Comparison of ENCODE assay signal across 14 mouse cellular contexts in the genomic region with DNA sequence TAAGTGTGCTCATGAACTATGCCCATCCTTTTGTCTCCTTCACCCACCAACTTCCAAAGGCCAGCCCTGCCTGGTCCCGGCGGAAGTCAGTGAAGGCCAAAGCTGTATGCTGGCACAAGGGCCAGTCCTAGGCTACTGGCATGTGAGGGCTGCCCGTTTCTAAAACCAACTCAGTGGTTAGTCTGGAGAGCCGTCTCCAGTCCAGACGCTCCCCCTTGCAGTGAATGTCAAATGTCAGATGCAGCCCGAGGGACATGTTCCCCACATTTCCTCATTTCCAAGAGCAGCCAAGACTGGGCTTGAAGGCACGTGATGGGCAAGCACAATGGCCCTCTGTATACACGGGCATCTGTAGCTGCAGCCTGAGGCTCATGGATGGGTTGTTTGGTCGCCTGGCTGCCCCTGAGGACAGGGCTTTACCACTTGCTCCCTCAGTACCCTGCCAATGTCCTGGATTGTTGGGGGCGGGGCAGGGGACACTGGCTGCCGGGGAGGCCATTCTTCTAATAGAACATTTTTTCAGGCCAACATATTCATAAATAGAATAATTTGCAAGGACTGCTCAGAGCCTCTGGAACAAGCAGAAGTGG. TPM values are rescaled to one million over a fixed set of nuclear protein-coding genes. Genes with fewer than 3 reads are reported as not detected.
DNase-seq lines count a peak whose midpoint lies in the region; ATAC-seq and TF ChIP-seq lines count a peak whose summit lies in the region.
"Had no signal": no experiment of that assay in that cellular context is flagged by ENCODE, and none has a peak within 500 bp of the region (broad histone marks: within the 10 kb centered on the region; RNA-seq: fewer than 3 reads in every experiment).

No protein-coding gene starts in this region.

- no peaks in the 10 kb centered on the region for H3K36me3 ChIP-seq in heart, embryonic 10.5 days
- no peaks in the 10 kb centered on the region for H3K36me3 ChIP-seq in heart, embryonic 12.5 days
- H3K36me3 ChIP-seq in lung, embryonic 14.5 days (ENCODE audit: insufficient read depth) = no peaks in the 10 kb centered on the region
- no peaks in the 10 kb centered on the region for H3K36me3 ChIP-seq in embryonic facial prominence, embryonic 15.5 days
- H3K36me3 ChIP-seq: forebrain, embryonic 12.5 days; liver, embryonic 15.5 days had no signal

- H3K27me3 ChIP-seq in heart, embryonic 10.5 days (ENCODE audit: insufficient read depth, poor library complexity, severe bottlenecking) = no peaks in the 10 kb centered on the region; the same call in 1 of the 2 replicates
- no peaks in the 10 kb centered on the region for H3K27me3 ChIP-seq in heart, embryonic 12.5 days (replicated peaks)
- H3K27me3 ChIP-seq in lung, embryonic 14.5 days (ENCODE audit: insufficient read depth, low read length) = no peaks in the 10 kb centered on the region
- H3K27me3 ChIP-seq in embryonic facial prominence, embryonic 15.5 days = no peaks in the 10 kb centered on the region
- H3K27me3 ChIP-seq: forebrain, embryonic 12.5 days had no signal

- no peak overlapping the region for H3K4me2 ChIP-seq in heart, embryonic 12.5 days
- H3K4me2 ChIP-seq in lung, embryonic 14.5 days = no peak overlapping the region
- H3K4me2 ChIP-seq in embryonic facial prominence, embryonic 15.5 days (replicated peaks) = no peak overlapping the region
- H3K4me2 ChIP-seq: forebrain, embryonic 12.5 days; liver, embryonic 15.5 days had no signal

- ATAC-seq in heart, embryonic 12.5 days (ENCODE audit: insufficient number of reproducible peaks, low FRiP score) = no peak
- no peak for ATAC-seq in lung, embryonic 14.5 days (ENCODE audit: insufficient read depth)
- no peak for ATAC-seq in embryonic facial prominence, embryonic 15.5 days (ENCODE audit: insufficient number of reproducible peaks, low FRiP score, low TSS enrichment, low read depth)
- ATAC-seq: midbrain, embryonic 16.5 days had no signal

- no peaks in the 10 kb centered on the region for H3K9me3 ChIP-seq in heart, embryonic 10.5 days
- H3K9me3 ChIP-seq in heart, embryonic 12.5 days (replicated peaks) = 0 out of 2 replicates have a peak, but pooled peaks cover 6% of the 10 kb centered on the region
- H3K9me3 ChIP-seq in lung, embryonic 14.5 days (ENCODE audit: low read depth, low read length) = no peaks in the 10 kb centered on the region
- H3K9me3 ChIP-seq in embryonic facial prominence, embryonic 15.5 days (replicated peaks) = no peaks in the 10 kb centered on the region
- H3K9me3 ChIP-seq: forebrain, embryonic 12.5 days; liver, embryonic 15.5 days had no signal

- peaks cover 35% of the 10 kb centered on the region for H3K4me1 ChIP-seq in heart, embryonic 10.5 days
- peaks cover 28% of the 10 kb centered on the region for H3K4me1 ChIP-seq in heart, embryonic 12.5 days (replicated peaks)
- peaks cover 13% of the 10 kb centered on the region; the same call in 1 of the 2 replicates for H3K4me1 ChIP-seq in lung, embryonic 14.5 days (ENCODE audit: insufficient read depth)
- H3K4me1 ChIP-seq in embryonic facial prominence, embryonic 15.5 days = 0 out of 2 replicates have a peak, but pooled peaks cover 4% of the 10 kb centered on the region
- H3K4me1 ChIP-seq: forebrain, embryonic 12.5 days had no signal

- DNase-seq in heart, embryonic 10.5 days (ENCODE audit: low spot score) = no peak
- no peak for DNase-seq in lung, embryonic 14.5 days
- DNase-seq in lung, adult 18-20 months = no peak
- peak; percentile 21 for DNase-seq in lung, postnatal 14 days
- DNase-seq in right cerebral cortex, adult 18-20 months = no peak
- DNase-seq: adrenal gland, postnatal 25 days; cerebellum, adult 11 months; right cerebral cortex, postnatal 25 days had no signal

- 74% methylated on average over 11 of the region's 11 CpGs for WGBS in heart, embryonic 10.5 days
- 76% methylated on average over 11 of the region's 11 CpGs for WGBS in heart, embryonic 12.5 days
- WGBS in lung, embryonic 14.5 days = 77% methylated on average over 11 of the region's 11 CpGs
- WGBS in embryonic facial prominence, embryonic 15.5 days = 52% methylated on average over 11 of the region's 11 CpGs

- H3K27ac ChIP-seq in heart, embryonic 10.5 days = peak overlapping the region; percentile 47; the same call in 1 of the 2 replicates
- no peak overlapping the region for H3K27ac ChIP-seq in heart, embryonic 12.5 days (ENCODE audit: poor library complexity, severe bottlenecking)
- 0 out of 2 replicates have a peak overlapping the region, but pooled peaks have one; percentile 1 for H3K27ac ChIP-seq in lung, embryonic 14.5 days (ENCODE audit: low read depth)
- 0 out of 2 replicates have a peak overlapping the region, but pooled peaks have one; percentile 29 for H3K27ac ChIP-seq in embryonic facial prominence, embryonic 15.5 days (replicated peaks)
- H3K27ac ChIP-seq: forebrain, embryonic 12.5 days; kidney, postnatal 0 days; liver, embryonic 15.5 days had no signal

- no peak for TF ChIP-seq CTCF in lung, embryonic 14.5 days (IDR thresholded peaks at IDR 0.05; ENCODE audit: low read depth)

- no peak overlapping the region for H3K4me3 ChIP-seq in heart, embryonic 10.5 days
- H3K4me3 ChIP-seq in heart, embryonic 12.5 days = no peak overlapping the region
- no peak overlapping the region for H3K4me3 ChIP-seq in lung, embryonic 14.5 days (ENCODE audit: low read depth, low read length)
- no peak overlapping the region for H3K4me3 ChIP-seq in embryonic facial prominence, embryonic 15.5 days (replicated peaks)
- H3K4me3 ChIP-seq: forebrain, embryonic 12.5 days; liver, embryonic 15.5 days had no signal

- no peak overlapping the region for H3K9ac ChIP-seq in heart, embryonic 12.5 days
- no peak overlapping the region for H3K9ac ChIP-seq in lung, embryonic 14.5 days
- no peak overlapping the region for H3K9ac ChIP-seq in embryonic facial prominence, embryonic 15.5 days
- H3K9ac ChIP-seq: forebrain, embryonic 12.5 days; liver, embryonic 15.5 days had no signal

RNA-seq across cellular contexts. Expression of gene Pofut2, which starts 15.4 kb away (rescaled TPM):
- 119 and 137 TPM in 2 replicates for polyA plus RNA-seq in heart, embryonic 10.5 days (2016; fragmentation: Nextera tagmentation; extraction: Ambion mirVana)
- polyA plus RNA-seq in heart, embryonic 12.5 days (2016; fragmentation: Nextera tagmentation; extraction: Ambion mirVana) = 131 and 135 TPM in 2 replicates
- polyA plus RNA-seq in lung, embryonic 14.5 days (2014; fragmentation: Nextera tagmentation; extraction: Ambion mirVana) = 128 and 135 TPM in 2 replicates
- 162 and 166 TPM in 2 replicates for polyA plus RNA-seq in embryonic facial prominence, embryonic 15.5 days (2015; fragmentation: Nextera tagmentation; extraction: Ambion mirVana)
